Mouse (Mus musculus) gastrocnemius, postnatal 14 days (tissue): ENCODE data around the gene Ranbp3. TPM values are rescaled to one million over a fixed set of nuclear protein-coding genes. Genes with fewer than 3 reads are reported as not detected.

ENCODE experiments used
- DNase-seq: peaks from one replicate; pipeline ENCODE4 v3.0.0; 2021; ENCODE audit warnings: mixed read lengths
- intact Hi-C: fragments of 180-260 bp; cut with DNase I; formaldehyde crosslinking; loops from one replicate; pipeline ENCODE4 v1.15.1; 2025; ENCODE audit warnings: low total_unique reads
- total RNA-seq, 2 experiments: library from RNA; stranded (reverse); gene quantifications; 2 replicates each; pipeline ENCODE4 v1.2.3; 2021

Gene Ranbp3
- total RNA-seq, 2 experiments from 2014 or later, result 34.2 to 35.1 TPM

DNA sequence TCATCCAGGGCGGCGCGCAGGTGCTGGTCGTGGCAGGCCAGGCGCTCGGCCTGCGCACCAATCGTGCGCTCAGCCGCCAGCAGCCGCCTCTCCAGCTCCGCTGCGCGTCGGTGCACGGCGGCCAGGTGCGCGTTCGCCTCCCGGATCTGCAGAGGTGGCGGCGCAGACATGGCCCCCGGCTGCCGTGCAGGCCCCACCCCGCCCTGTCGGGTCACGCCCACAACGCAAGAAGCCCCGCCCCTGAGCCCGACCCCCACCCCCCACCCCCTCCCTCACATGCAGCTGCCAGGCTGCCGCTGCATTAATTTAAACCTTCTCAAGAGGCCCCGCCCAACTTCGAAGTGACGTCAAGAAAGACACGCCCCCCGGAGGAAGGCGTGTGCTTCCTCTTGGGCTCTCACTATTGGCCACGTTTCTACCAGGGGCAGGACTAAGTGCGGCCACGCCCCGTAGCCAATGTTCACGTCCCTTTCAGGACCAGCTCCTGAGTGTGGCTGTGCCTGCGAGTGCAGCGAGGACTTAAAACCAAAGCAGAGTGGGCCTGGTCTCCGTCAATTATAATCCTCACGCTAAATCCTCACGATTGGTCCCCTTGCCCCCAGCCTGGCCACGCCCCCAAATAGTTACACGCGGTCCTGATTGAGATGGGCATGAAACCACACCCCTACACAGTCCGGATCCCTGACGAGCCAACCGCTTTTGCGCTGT, 43.7 kb downstream of the Ranbp3 start:
- intact Hi-C loops, result no loop called here

DNA sequence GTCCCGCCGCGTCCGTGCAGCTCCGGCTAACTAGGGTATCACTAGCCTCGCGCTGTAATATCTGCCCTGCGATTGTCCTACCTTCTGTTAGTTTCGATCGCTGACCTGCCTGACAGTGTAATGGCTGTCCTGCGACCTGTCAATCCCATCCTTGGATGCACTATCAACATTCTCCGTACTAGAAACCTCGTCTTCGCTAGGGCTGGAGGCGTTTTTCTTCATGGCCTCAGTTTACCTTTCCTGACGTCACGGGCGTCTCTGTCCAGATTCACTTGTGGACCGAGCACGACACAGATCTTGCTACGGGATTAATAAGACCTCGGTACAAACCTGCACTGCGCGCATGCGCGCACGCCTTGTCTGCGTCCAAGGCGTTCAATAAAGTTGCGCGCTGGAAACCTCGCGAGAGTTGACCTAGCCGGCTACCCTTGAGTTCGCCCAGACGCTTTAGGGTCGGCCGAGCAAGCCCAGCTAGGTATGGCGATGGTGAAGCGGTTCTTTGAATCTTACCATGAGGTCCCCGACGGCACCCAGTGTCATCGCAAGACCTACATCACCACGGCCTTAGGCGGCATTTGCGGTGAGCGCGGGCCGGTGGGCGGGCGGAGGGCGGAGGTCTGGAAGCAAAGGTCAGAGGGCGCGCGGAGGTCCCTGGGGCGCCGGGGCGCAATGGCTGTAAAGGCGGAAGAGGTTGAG, 44.4 kb downstream of the Ranbp3 start, which contains the start of the genes Ndufa11 and Vmac:
Gene Ndufa11 (plus strand): TSS at position 405 of the 696 bp plus-strand sequence.
Gene Vmac (minus strand): TSS at position 660 of the 696 bp plus-strand sequence.
- peak; percentile 96 for DNase-seq
- intact Hi-C loops, result no loop called here

More for the DNA sequence above, 43.7 kb downstream of the Ranbp3 start:
- peak; percentile 94 for DNase-seq

DNA sequence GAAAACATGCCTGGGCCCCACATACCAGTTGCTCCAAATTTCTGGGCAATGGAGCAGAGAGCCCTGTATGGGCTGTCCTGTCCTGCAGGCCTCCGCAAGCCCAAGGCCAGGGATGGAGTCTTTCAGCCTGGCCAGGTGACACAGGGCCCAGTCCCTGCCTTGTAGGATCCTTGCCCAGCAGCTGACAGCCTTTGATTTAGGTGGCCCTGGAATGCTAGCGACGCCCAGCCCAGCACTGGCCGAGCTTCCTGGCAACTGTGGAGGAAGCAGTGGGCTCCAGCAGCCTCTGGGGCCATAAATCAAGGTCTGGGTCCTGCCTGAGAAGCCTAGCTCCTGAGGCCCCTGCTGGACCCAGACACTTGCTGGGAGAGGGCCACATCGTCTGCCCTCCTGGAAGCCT, 49.3 kb downstream of the Ranbp3 start:
- intact Hi-C loops, result loop anchor here (5.0 kb wide), 1 partner anchor 35 kb away; the partner anchor contains the start of gene Nrtn

DNA sequence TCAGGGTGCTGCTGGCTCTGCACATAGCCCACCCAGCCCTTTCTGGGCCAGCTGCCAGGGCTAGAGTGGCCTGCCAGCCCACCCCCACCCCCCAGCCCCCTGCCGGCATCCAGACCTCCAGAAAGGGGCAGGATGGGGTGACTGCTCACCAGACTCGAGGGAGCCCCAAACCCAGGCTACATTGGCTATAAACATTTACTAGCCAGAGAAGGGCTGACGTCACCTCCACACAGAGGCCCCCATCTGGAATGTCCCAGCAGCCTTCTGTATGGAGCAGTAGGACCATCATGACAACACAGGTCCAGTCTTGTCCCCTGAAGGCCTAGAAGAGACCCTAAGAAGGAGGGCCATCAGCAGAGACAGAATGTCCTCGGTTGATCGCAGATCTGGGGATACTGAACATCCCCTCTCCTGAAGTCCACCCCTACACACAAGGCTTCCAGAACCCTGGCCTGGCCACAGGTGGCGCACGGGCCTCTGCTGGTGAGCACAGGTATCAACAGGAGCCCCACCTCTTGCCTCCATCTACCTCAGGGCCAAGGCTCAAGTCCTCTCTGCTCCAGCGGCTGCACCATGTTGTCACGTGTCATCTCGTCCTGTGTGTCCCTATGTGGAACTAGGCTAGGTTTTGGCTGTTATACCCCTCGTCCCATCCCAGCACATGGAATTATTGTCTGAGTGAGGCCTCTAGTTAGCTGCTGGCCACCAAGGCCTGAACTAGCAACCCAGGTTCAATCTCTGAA, 50.5 kb downstream of the Ranbp3 start:
- intact Hi-C loops, result loop anchor here (5.0 kb wide), 1 partner anchor 34 kb away; the partner anchor contains the start of gene Nrtn
- no peak for DNase-seq

More for the DNA sequence above, 49.3 kb downstream of the Ranbp3 start:
- DNase-seq, result peak; percentile 73

DNA sequence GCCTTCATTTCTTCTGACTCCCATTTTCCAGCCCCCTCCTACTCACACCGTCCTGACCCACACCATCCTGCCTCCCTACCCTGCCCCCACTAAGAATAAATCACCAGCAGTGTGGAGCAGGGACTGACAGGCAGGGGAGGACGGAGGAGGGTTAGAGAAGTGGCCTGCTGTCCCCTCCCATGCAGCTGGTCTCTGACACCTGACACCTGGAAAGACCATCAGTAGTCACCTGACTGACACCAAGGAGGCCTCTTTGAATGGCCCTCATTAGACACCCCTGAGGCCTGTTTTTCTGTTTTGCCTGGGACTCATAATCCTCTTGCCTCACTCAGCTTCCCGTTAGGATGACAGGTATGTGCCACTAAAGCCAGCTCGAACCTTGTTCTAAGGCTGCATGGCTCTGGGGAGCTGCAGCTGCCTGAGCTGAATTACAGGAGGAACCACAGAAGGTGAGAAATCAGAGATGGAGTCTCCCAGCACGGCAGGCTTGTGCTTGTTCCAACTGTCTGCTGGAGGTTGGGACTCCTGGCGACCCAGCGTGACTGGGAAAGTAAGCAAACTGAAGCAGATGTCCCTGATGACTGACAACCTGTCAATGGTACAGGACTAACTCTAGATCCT, 54.0 kb downstream of the Ranbp3 start:
- no peak for DNase-seq
- intact Hi-C loops, result no loop called here

DNA sequence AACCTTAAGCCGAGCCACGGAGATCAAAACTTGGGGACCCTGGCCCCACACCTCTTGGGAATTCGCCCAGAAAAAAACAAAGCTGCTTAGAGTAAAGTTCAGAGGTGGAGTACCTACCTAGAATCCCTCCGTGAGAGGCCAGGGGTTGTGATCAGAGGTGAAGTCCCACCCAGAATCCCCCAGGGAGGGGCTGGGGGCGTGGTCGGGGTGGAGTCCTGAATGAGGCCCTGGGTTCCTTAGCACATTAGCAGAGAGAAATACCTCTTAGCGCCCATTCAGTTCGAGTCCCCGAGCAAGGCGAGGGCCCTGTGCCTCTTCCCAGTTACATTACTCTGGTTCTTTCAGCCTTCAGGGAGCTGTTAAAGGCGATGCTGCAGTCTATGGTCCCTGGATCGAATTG, 54.6 kb downstream of the Ranbp3 start:
- no peak for DNase-seq
- intact Hi-C loops, result no loop called here

DNA sequence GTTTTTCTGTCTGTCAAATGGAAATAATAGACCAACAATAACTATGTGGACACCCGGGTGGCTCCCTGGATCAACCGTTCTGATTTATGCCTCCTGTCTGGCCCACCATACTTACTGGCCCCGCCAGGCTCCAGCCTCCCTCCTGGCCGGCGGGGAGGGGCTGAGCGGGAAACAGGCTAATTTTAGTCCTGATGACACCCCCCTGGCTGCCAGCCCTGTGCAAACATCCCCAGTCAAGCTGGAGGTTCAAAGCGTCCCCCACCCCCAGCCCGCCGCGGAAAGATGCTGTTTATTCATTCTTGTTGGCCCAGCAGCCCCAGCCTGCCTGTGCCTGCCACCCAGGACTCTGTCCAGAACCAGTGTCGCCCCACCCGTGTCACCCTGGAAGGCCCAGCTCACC, 55.0 kb downstream of the Ranbp3 start:
- DNase-seq, result peak; percentile 37
- intact Hi-C loops, result no loop called here

GRCm38 (mm10) chr17:56729151-56729550, 56.1 kb downstream of the Ranbp3 start:
- no peak for DNase-seq
- intact Hi-C loops, result no loop called here

DNA sequence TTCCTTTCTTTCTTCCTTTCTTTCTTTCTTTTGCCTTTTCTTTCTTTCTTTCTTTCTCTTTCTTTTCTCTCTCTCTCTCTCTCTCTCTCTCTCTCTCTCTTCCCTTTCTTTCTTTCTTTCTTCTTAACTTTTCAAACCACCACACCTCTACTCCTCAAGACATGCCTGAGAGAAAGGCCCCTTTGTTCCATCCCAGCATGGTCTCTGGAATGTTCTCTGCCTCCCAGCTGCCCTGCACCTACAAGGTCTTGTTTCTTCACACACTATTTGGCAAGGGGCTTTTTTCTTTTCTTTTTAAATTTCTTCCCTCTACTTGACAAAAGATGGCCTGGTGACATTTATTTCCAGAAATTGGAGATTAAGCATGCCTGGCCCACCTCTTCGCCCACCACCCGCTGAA, 56.6 kb downstream of the Ranbp3 start:
- DNase-seq, result no peak
- intact Hi-C loops, result no loop called here

DNA sequence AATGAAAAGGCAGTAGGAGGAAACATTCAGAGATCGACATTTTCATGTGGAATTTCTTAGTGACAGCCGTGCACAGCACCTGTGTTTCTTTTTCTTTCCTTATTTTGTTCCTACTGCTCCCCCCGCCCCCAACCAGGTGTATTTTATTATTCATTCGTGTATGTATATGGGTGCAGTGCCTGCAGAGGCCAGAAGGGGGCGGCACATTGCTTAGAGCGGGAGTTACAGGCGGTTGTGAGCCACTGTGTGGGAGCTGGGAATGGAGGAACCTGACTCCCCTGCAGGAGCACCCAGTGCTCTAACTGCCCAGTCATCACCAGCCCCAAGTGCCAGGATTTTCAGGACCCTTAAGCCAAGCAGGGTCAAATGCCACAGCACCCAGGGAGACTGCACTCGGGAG, 63.4 kb downstream of the Ranbp3 start:
- intact Hi-C loops, result no loop called here
- no peak for DNase-seq

DNA sequence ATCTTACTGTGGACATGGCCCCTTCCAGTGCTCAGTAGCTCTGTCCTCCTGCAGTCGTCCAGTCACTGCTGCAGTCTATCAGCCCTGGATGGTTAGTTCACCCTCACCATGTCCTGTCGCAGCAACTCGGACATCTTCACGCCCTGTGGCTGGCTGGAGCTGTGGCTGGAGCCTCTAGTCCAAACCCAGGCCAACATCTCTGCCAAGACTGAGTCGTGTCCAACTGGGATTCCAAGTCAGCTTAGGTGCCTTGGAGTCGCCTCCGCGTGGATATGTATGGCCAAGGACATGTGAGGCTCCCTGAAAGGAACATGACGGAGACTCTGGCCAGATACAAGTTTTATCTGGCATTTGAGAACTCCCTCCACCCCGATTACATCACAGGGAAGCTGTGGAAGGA, 65.1 kb downstream of the Ranbp3 start:
- DNase-seq, result no peak
- intact Hi-C loops, result no loop called here

GRCm38 (mm10) chr17:56740118-56740787, 67.2 kb downstream of the Ranbp3 start:
- no peak for DNase-seq
- intact Hi-C loops, result no loop called here

DNA sequence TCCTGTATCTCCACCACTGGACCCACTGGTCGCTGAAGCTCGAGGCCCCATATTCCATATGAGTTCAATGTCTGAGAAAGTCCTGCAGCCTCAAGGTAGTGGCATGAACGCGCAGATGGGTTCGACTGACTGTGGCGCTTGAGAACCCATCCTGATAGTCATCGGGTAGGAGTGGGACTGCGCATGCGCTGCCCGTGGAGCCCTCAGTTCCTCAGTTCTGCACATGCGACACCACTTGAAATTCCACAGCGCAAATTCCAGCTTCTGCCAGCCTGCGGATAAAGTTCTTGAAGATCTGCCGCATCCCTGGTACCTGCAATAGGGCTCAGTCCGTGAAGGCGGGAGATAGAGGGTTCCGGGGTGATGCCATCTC, 67.7 kb downstream of the Ranbp3 start:
- DNase-seq, result no peak
- intact Hi-C loops, result no loop called here

- DNase-seq, result no peak
- intact Hi-C loops, result no loop called here
Measured at GRCm38 (mm10) chr17:56744173-56744572, 71.1 kb downstream of the Ranbp3 start.

- DNase-seq, result no peak
- intact Hi-C loops, result no loop called here
Measured at GRCm38 (mm10) chr17:56751404-56752072, 78.4 kb downstream of the Ranbp3 start.

DNA sequence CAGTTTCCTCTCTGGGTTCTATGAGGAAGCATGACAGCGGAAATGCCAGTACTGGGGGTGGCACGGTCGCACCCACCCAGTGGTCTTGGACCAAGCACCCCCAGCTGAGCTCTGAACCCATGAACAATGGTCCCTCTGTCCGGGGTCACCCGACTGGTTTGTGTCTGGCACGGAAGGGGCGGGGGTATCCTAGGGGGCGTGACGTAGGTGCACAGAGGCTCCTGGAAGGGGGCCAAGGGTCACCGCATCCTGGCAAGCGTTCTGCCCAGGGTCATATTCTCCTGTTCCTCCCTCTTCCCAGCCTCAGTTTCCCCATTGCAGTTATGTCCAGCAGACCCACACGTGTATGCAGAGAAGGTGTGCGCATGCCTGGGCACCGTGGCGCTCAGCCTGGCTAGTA, 80.4 kb downstream of the Ranbp3 start:
- intact Hi-C loops, result no loop called here
- DNase-seq, result no peak

GRCm38 (mm10) chr17:56754271-56755185, 81.4 kb downstream of the Ranbp3 start:
- intact Hi-C loops, result loop anchor here (5.0 kb wide), 1 partner anchor 32 kb away; no protein-coding TSS in a partner anchor
- no peak for DNase-seq
